Mouse (Mus musculus) retina, postnatal 1 day (tissue): ENCODE measurements around the gene Esam.

Source experiments
- DNase-seq: peaks from one replicate; pipeline ENCODE4 v3.0.0-alpha.2; 2012

The Esam gene

GRCm38 (mm10) chr9:37530888-37531705 is 3.2 kb downstream of the Esam start:
- peak; percentile 78 for DNase-seq

DNA sequence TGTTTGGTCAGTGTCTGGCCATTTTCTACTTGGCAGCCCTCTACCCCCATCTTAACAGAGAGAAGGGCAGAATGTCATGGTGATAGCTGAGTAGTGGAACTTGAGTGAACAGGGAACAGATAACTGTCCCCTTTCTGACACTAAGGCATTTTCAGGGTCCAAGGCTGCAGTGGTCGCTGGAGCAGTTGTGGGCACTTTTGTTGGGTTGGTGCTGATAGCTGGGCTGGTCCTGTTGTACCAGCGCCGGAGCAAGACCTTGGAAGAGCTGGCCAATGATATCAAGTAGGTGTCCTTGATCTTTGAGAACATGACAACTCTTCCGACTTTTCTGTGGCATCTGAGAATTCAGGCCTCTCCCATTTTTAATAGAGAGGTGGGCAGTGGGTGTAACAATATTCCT is 9.0 kb downstream of the Esam start:
- no peak for DNase-seq

GRCm38 (mm10) chr9:37537658-37538250 is 9.9 kb downstream of the Esam start:
- peak; percentile 18 for DNase-seq

GRCm38 (mm10) chr9:37539170-37540025 is 11.5 kb downstream of the Esam start, which contains the start of gene Vsig2:
TSS of gene Vsig2 (plus strand) at chr9:37539255.
- DNase-seq, result no peak

DNA sequence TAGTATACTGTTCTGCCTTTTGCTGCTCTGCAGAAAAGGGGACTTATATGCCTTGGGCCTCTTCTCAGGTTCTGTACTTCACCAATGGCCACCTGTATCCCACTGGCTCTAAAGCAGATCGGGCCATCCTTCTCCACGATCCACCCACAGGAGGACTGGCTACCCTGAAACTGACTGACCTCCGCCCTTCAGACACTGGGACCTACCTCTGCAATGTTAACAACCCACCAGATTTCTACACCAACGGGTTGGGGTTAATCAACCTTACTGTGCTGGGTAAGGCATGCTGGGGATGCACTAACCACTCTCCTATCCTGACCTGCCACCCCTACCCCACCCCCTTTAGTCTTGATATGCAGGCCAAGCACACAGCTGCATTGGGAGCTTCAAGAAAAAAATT is 12.3 kb downstream of the Esam start:
- no peak for DNase-seq

- DNase-seq, result no peak
Measured at GRCm38 (mm10) chr9:37540701-37541575, 13.1 kb downstream of the Esam start.

DNA sequence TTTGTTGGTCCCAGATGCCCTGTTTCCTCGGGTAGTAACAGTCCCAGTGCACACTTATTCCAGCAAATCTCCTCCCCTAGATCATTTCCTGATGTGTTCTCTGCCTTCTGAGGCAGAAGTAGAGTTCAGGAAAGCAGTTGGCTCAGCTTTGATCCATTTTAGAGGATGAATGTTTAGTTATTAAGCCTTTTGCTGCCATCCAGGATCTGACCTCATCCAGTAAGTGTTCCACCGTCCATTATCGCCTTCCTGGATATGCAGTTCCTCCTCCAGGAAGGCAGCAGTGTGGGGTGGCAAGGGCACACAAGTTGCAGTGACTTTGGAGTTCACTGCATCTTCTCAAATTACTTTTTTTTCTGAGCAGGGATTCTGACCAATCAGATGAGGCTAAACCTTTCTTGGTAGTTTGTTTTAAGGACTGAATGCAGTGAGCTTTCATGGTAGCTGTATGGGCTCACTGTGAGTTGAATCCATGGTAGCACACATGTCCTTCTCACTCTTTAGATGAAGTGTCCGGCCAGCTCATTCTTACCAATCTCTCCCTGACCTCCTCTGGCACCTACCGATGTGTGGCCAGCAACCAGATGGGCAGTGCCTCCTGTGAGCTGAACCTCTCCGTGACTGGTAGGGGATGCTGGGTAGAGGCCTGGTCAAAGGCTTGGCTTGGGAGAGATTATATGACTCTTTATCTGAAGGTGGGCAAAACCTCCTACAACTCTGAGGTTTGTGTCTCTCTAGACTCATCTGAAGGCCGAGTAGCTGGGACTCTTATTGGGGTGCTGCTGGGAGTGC is 14.2 kb downstream of the Esam start:
- no peak for DNase-seq

- no peak for DNase-seq
Measured at GRCm38 (mm10) chr9:37543869-37544440, 16.1 kb downstream of the Esam start.

DNA sequence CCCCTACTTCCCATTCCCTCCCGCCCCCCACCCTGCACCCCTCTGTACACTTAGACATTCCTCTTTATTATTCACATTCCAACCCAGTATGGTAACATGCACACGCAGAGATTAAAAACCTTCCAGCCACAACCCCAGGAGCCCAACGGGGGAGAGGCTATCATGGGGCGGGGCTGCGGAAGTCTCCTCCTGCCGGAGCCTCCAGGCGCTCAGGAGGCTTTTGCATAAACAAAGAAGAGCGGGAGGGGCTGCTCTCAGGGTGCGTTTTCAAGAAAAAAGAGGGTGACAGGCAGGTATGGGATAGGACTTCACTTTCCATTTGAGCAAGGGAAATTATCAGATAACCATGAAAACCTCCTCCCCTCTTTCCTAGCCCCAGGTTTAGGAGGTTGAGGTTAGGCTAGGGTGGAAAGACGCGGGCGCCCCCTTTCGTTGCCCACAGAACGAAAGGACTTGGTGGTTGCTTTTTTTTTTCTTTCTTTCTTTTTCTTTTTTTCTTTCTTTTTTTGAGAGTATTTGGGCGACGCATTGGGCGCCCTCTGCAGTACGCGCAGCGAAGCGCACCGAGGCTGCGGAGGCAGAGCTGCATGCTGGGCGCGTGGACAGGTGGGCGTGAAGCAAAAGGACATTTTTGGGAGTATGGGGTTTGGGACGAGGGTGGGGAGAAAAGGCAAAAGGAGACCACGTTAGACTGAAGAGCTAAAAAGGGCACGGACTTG is 16.7 kb downstream of the Esam start:
- DNase-seq, result peak; percentile 72

DNA sequence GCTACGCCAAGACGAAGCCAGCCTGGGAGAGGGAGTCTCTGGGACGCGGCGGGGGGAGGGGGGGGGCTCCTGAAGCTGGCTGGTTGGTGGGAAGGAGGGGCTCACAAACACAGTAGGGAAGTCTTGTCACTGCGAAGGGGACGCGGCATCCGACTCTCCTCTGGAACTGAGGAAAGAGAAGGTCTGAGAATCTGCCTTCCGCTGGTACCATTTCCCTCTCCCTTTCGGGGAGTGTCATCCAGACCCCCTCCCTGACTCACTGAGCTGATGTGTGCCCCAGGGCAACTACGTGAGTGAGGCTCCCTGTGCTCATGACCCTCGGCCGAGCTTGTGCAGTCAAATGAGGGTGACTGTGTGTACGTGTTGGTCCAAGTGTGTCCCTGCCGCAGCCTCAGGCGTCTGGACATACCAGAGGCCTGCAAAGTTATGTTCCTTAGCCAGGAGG is 17.3 kb downstream of the Esam start:
- peak; percentile 32 for DNase-seq

- no peak for DNase-seq
Measured at GRCm38 (mm10) chr9:37545847-37546452, 18.1 kb downstream of the Esam start.

DNA sequence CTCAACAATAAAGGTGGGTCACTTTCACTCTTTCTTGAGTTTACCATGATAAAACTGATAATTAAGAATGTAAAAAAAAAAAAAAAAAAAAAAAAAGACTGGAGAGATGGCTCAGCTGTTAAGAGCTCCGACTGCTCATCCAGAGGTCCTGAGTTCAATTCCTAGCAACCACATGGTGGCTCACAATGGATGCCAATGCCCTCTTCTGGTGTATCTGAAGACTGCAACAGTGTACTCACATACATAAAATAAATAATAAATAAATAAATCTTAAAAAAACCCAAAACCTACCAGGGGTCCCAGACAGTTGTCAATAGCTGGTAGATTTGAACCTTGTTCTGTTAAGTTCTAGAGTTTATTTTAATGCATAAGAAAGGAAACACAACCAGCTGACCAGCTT is 19.0 kb downstream of the Esam start:
- no peak for DNase-seq

GRCm38 (mm10) chr9:37550435-37550834 is 22.6 kb downstream of the Esam start:
- DNase-seq, result no peak

DNA sequence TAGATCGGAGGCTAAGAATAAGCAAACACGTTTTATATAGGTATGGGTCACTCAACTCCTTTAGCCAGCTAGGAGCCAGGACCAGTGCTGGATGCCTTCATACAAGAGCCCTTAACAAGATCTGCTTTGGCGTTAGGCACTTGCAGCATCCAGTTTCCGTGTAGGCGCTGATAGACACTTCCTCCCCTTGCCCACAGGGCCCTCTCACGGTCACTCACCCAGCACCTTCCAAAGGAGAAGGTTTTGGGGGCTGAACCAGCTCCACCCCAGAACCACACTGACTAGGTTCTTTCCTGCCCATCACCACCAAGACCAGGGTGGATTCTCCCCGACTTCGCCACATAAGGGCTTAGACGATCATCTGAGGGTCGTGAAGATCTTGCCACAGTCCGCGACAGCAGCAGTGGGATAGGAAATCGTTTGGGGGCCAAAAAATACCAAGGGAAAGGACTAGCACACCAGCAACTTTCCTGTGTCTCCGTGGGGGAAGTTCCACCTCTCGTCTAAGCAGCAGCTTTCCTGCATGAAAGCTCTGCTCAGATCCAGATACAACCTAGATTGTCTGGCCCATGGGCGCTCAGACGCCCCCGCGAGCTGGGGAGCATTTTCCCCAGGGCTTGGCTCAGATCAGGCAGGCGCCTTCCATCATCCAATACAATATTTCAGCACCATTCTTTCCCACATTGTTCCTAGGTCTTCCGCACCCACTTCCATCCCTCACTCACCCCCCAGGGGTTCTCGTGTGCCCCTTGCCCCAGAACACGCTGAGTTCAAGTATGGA is 24.1 kb downstream of the Esam start:
- no peak for DNase-seq

GRCm38 (mm10) chr9:37552536-37553293 is 24.8 kb downstream of the Esam start, which contains the start of gene Nrgn:
TSS of gene Nrgn (minus strand) at chr9:37552904.
- DNase-seq, result peak; percentile 93

DNA sequence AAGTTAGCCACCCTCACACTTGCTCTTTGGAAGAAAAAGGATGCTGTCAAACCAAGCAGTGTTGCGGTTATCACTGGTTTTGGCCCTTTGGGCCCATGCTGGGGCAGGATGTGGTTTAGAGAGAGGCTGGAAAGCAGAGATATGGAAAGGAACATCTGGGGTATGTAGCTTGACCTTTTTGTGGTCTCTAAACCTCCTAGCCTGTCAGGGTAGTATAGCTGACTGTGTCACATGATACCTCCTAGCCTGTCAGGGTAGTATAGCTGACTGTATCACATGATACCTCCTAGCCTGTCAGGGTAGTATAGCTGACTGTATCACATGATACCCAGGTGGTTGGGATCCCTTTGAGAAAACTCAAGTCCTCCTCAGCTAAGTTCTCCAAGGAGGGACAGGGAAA is 26.4 kb downstream of the Esam start:
- DNase-seq, result no peak

DNA sequence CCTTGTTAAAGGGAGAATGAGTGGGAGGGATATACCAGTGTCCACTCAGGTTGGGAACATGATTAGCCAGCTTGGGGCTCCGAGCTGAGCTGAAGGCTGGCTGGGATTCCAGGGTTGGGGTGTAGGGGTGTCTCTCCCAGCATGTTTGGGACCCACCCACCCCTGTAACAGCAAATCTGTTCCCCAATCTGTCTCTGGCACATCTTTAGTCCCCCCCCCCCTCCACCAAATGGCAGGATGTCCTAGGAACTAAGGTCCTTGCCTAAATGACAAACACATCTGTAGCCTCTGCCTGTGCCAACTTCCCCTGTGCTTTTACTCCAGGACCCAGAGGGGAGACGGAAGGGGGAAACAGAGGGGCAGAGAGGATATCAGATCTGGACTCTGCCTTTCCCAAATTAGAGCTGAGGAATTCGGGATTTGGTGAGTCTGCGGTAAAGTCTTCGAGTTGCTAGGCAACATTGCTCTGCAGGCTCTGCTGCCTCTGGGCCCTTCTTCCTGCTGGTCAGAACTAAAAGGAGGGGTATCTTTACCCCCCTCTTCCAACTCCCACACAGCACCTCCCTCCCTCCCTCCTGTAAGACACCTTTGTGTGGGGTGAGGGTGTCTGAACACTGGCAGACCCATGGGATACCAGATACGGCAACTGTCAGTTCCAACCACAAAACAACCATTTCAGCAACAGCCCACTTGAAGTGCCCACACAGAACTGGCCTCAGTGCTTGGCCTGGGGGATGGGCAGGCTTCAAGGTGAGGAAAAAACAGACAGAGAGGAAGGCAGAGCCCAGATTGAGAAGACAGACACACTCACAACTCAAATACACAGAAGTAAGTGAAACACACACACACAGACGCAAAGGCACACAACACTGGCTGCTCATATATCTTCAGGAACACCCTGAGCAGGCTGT is 27.2 kb downstream of the Esam start, which contains the start of gene Siae:
Gene Siae (plus strand): TSS at position 861 of the 911 bp plus-strand sequence.
- DNase-seq, result no peak
